Mouse (Mus musculus) liver, embryonic 14.5 days (tissue): ENCODE data around the gene Spata20. TPM values are rescaled to one million over a fixed set of nuclear protein-coding genes. Genes with fewer than 3 reads are reported as not detected.

Experiments
- ATAC-seq: fragments of 200-750 bp; cut with Nextera tagmentation; 2 replicates; pipeline ENCODE4 v1.8.0; 2017; ENCODE audit warnings: moderate number of reproducible peaks, mild to moderate bottlenecking, moderate library complexity; ENCODE audit not compliant: insufficient read depth
- DNase-seq, 3 experiments: peaks; one replicate each; pipeline ENCODE4 v3.0.0-alpha.2; 2012 to 2013; ENCODE audit warnings: low read depth in 3 of 3, low spot score in 3 of 3
- H3K27ac ChIP-seq: fragments of 300-500 bp; sonication (generic); 2 replicates; pipeline ENCODE4 v1.5.1; 2014; ENCODE audit warnings: moderate library complexity, mild to moderate bottlenecking, control low read depth, inconsistent platforms
- H3K27me3 ChIP-seq: fragments of 300-500 bp; sonication (generic); 2 replicates; pipeline ENCODE4 v1.6.1; 2014; ENCODE audit warnings: mild to moderate bottlenecking, low read length, moderate library complexity; ENCODE audit not compliant: control insufficient read depth, insufficient read depth
- H3K36me3 ChIP-seq: fragments of 300-500 bp; sonication (generic); replicated peaks from 2 replicates; pipeline ENCODE4 v1.6.1; 2014; ENCODE audit warnings: low read depth; ENCODE audit not compliant: control insufficient read depth, insufficient read depth
- H3K4me1 ChIP-seq, 2 experiments: fragments of 200-500 bp in 1 of 2; fragments of 300-500 bp in 1 of 2; sonication (generic) in 1 of 2; replicated peaks; 2 replicates each; pipeline ENCODE4 v1.6.1; 2012 to 2014; ENCODE audit warnings: antibody characterized with exemption in 1 of 2, inconsistent platforms in 1 of 2, low read length in 1 of 2; ENCODE audit not compliant: control insufficient read depth in 2 of 2, insufficient read depth in 2 of 2
- H3K4me2 ChIP-seq: fragments of 300-500 bp; sonication (generic); 2 replicates; pipeline ENCODE4 v1.6.1; 2014; ENCODE audit warnings: low read depth, mild to moderate bottlenecking, control low read depth, moderate library complexity
- H3K4me3 ChIP-seq, 2 experiments: fragments of 200-500 bp in 1 of 2; fragments of 300-500 bp in 1 of 2; sonication (generic) in 1 of 2; 2 replicates each; pipeline ENCODE4 v1.5.1; 2012 to 2014; ENCODE audit warnings: low read depth in 2 of 2, low read length in 2 of 2, mild to moderate bottlenecking in 2 of 2, control low read depth in 1 of 2, inconsistent platforms in 1 of 2, moderate library complexity in 1 of 2; ENCODE audit not compliant: insufficient read depth in 1 of 2
- H3K9ac ChIP-seq: fragments of 300-500 bp; sonication (generic); replicated peaks from 2 replicates; pipeline ENCODE4 v1.6.1; 2014; ENCODE audit warnings: mild to moderate bottlenecking, control low read depth, moderate library complexity
- H3K9me3 ChIP-seq: fragments of 300-500 bp; sonication (generic); 2 replicates; pipeline ENCODE4 v1.6.1; 2016; ENCODE audit warnings: low read length, mixed read lengths; ENCODE audit not compliant: control insufficient read depth
- CTCF ChIP-seq: IDR thresholded peaks from 2 replicates; pipeline ENCODE4 v1.5.1; 2016; ENCODE audit warnings: antibody characterized with exemption, low read depth, control low read depth
- EP300 ChIP-seq: IDR thresholded peaks from 2 replicates; pipeline ENCODE4 v1.6.1; 2016; ENCODE audit warnings: antibody characterized with exemption, low read depth
- WGBS: fragments of 180-500 bp; shearing (Covaris S2); extraction: QIAGEN DNeasy Blood & Tissue Kit; methylation state at CpG from one replicate; pipeline ENCODE4 v1.1.7; 2014; ENCODE audit not compliant: insufficient replicate concordance; 5-methylcytosine and 5-hydroxymethylcytosine counted together
- polyA plus RNA-seq, 2 experiments: library from polyadenylated mRNA; depleted of rRNA in 1 of 2; stranded (reverse) in 1 of 2; unstranded in 1 of 2; fragments of >200 nt; fragmentation: Nextera tagmentation in 1 of 2; extraction: Ambion mirVana in 1 of 2; gene quantifications; 2 replicates each; pipeline versions ENCODE4 v1.2.1 to v1.2.3; 2012 to 2014

The Spata20 gene
- polyA plus RNA-seq, 2 experiments = not detected

DNA sequence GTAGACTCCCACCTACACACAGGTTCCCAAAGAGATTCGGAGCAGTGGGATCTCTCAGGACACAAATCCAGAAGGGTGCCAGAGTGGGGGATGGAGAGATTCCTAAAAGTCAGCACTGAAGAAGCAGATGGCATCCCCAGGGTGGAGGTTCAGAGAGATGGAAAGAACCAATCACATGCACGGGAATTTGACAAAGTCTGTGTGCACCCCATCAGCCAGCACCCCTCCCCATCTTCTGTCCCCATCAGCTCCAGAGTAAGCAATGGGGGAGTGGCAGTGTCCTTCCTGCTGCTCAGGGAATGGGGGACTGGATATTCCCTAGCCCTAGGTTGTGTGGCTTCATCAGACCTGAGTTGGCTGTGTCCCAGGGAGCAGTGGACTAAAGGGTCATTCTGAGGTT lies 13.1 kb upstream of the Spata20 start:
- DNase-seq (no peak), ATAC-seq (no peak)
- TF ChIP-seq CTCF = no peak
- no peak for TF ChIP-seq EP300
- Histone ChIP-seq H3K36me3 (no peaks in the 10 kb centered on the region), H3K9ac (no peak overlapping the region), H3K4me3 (no peak overlapping the region), H3K27me3 (peaks cover 24% of the 10 kb centered on the region), H3K4me2 (no peak overlapping the region), H3K9me3 (no peaks in the 10 kb centered on the region), H3K4me1 (no peaks in the 10 kb centered on the region), H3K27ac (no peak overlapping the region)
- 9% methylated on average over 2 of the region's 2 CpGs for WGBS

DNA sequence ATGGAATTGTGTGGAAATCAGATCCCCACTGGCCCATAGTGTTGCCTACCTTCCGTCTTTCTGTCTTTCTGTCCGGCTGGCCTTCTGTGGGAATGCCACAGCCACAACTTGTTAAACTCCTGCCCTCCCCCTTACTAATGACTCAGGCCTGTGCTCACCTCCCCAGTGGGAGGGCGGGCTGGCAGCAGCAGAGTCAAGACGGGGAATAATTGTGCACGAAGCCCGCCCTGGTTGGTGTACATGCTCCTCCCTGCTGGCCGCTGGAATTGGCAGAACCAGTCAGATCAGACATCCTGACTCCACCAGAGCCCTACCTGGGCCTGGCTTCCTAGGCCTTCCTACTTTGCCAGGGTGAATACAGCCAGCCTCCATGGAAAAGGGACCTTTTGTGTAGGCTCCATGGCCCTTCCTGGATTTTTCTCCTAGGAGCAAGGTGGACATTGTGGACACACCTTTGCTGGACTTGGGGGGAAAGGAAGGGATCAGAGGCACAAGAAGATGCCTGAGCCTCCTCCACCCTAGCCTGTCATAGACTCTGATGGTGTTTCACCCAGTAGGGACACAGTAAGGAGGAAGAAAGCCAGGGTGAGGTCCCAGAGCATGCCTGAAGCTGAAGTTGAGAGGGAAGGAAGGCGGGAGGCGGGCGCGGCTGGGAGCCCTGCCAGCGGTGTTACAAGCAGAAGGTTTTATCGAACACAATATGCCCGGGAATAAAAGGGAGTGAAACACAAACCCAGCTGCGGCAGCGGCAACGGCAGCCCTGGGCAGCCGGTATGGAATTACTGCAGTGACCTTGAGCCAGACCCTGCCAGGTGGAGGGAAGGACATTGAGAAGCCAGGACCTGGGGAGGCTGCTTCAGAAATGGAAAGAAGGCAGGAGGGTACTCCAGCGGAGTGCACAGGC lies 12.4 kb upstream of the Spata20 start:
- WGBS = 25% methylated on average over 19 of the region's 19 CpGs
- no peak for ATAC-seq
- peaks cover 24% of the 10 kb centered on the region for H3K27me3 ChIP-seq

GRCm38 (mm10) chr11:94495415-94495814 lies 9.4 kb upstream of the Spata20 start:
- Histone ChIP-seq H3K9ac (no peak overlapping the region), H3K4me1 (no peaks in the 10 kb centered on the region), H3K4me2 (no peak overlapping the region), H3K27me3 (peaks cover 38% of the 10 kb centered on the region), H3K27ac (no peak overlapping the region), H3K4me3 (no peak overlapping the region), H3K9me3 (no peaks in the 10 kb centered on the region), H3K36me3 (no peaks in the 10 kb centered on the region)
- no peak for TF ChIP-seq CTCF
- no peak for TF ChIP-seq EP300
- ATAC-seq (no peak), DNase-seq (no peak)
- 60% methylated on average over 3 of the region's 3 CpGs for WGBS

More for the DNA sequence above, 12.4 kb upstream of the Spata20 start:
- Histone ChIP-seq H3K4me2 (no peak overlapping the region), H3K27ac (no peak overlapping the region), H3K36me3 (no peaks in the 10 kb centered on the region), H3K4me1 (no peaks in the 10 kb centered on the region), H3K9ac (no peak overlapping the region), H3K4me3 (no peak overlapping the region), H3K9me3 (no peaks in the 10 kb centered on the region)
- TF ChIP-seq EP300 (no peak), CTCF (no peak)
- no peak for DNase-seq

- Histone ChIP-seq H3K36me3 (no peaks in the 10 kb centered on the region), H3K9me3 (no peaks in the 10 kb centered on the region), H3K4me1 (no peaks in the 10 kb centered on the region), H3K4me3 (no peak overlapping the region), H3K9ac (no peak overlapping the region), H3K27ac (no peak overlapping the region), H3K4me2 (no peak overlapping the region), H3K27me3 (peaks cover 21% of the 10 kb centered on the region)
- no peak for TF ChIP-seq EP300
- TF ChIP-seq CTCF = no peak
- WGBS = 32% methylated on average over 7 of the region's 7 CpGs
- DNase-seq (no peak), ATAC-seq (no peak)
Observed at GRCm38 (mm10) chr11:94491749-94492099, 5.7 kb upstream of the Spata20 start.

DNA sequence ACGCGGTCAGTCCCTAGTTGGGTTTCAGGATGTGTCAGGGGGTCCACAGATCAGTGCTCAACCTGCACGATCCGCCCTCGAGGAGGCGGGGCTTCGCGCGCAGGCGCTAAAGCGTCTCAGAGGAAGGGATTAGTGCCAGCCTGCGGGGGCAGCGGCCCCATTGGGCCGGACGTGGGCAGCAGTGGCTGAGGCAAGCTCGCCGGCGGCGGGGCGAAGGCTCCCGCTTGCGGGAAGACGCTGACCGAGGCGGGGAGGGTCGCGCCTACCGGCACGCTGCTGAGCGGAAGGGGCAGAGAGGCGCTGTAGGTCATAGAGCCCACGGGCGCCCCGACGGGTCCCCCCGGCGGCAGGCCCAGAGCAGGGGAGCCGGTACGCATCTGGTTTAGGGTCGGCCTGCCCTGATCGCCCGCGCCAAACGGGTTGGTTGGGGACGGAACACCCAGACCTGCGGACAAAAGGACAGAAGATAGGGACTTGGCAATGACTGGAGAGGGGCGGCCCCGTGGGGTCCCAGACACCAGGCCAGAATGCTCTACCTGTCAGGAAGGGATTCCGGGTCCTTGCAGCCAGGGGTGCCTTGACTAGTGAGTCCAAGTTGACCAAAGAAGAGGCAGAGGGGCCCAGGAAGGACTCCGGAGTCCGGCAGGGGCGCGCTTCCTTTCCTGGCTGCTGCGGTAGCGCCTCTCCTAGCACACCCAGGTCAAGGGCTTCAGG lies 5.2 kb upstream of the Spata20 start:
- Histone ChIP-seq H3K27ac (no peak overlapping the region), H3K36me3 (no peaks in the 10 kb centered on the region), H3K27me3 (peaks cover 21% of the 10 kb centered on the region), H3K9ac (no peak overlapping the region), H3K4me1 (no peaks in the 10 kb centered on the region), H3K9me3 (no peaks in the 10 kb centered on the region), H3K4me2 (peak overlapping the region; percentile 47), H3K4me3 (peak overlapping the region; percentile 15 to 44; a peak in 3 of 4 replicates)
- WGBS = 2% methylated on average over 55 of the region's 55 CpGs
- TF ChIP-seq EP300 (no peak), CTCF (no peak)
- ATAC-seq (no peak), DNase-seq (no peak)
